Mouse (Mus musculus) granulocyte monocyte progenitor cell, adult 5-6 weeks (primary cell): ENCODE measurements around the gene Dram2. TPM values are rescaled to one million over a fixed set of nuclear protein-coding genes. Genes with fewer than 3 reads are reported as not detected.

Source experiments
- total RNA-seq, 2 experiments: library from RNA; stranded (forward) in 1 of 2; stranded (reverse) in 1 of 2; fragments of 200-712, 200-1000 nt in 1 of 2; fragments of >200 nt in 1 of 2; fragmentation: Nextera tagmentation in 1 of 2; gene quantifications; 2 replicates each; pipeline ENCODE4 v1.2.3; 2014 to 2017

The Dram2 gene
- total RNA-seq, 2 experiments from 2014 or later, result 13.2 to 32.5 TPM

Other genes starting within 250 kb of the Dram2 start
- not detected in 2 replicates for gene Chil6, start 141.6 kb upstream of the Dram2 start, total RNA-seq (2014; fragmentation: Nextera tagmentation)
- gene Chil6, start 141.6 kb upstream of the Dram2 start, total RNA-seq (2017), result not detected in 2 replicates
- 22.1 and 26.3 TPM in 2 replicates for gene Dennd2d, start 65.4 kb upstream of the Dram2 start, total RNA-seq (2014; fragmentation: Nextera tagmentation)
- 18.8 and 26.5 TPM in 2 replicates for gene Dennd2d, start 65.4 kb upstream of the Dram2 start, total RNA-seq (2017)
- gene Cept1, start within 50 bp of the Dram2 start, total RNA-seq (2014; fragmentation: Nextera tagmentation), result 33.0 and 34.0 TPM in 2 replicates
- 84.5 and 103 TPM in 2 replicates for gene Cept1, start within 50 bp of the Dram2 start, total RNA-seq (2017)
- gene Lrif1, start 137.2 kb downstream of the Dram2 start, total RNA-seq (2014; fragmentation: Nextera tagmentation), result 26.9 and 36.1 TPM in 2 replicates
- gene Lrif1, start 137.2 kb downstream of the Dram2 start, total RNA-seq (2017), result 25.4 and 31.0 TPM in 2 replicates
- 144 and 152 TPM in 2 replicates for gene Cd53, start 242.4 kb downstream of the Dram2 start, total RNA-seq (2014; fragmentation: Nextera tagmentation)
- gene Cd53, start 242.4 kb downstream of the Dram2 start, total RNA-seq (2017), result 217 and 324 TPM in 2 replicates